Mouse (Mus musculus) kidney, postnatal 0 days (tissue): ENCODE measurements around the gene Cmya5. TPM values are rescaled to one million over a fixed set of nuclear protein-coding genes. Genes with fewer than 3 reads are reported as not detected.

Source experiments
- ATAC-seq: fragments of 200-750 bp; cut with Nextera tagmentation; replicated peaks from 2 replicates; pipeline ENCODE4 v1.8.0; 2017; ENCODE audit warnings: low read depth, moderate number of reproducible peaks, moderate TSS enrichment, moderate library complexity; ENCODE audit not compliant: low FRiP score
- DNase-seq: peaks from one replicate; pipeline ENCODE4 v3.0.0-alpha.2; 2016; ENCODE audit warnings: low spot score
- H3K27ac ChIP-seq: fragments of 300-500 bp; sonication (generic); 2 replicates; pipeline ENCODE4 v1.5.1; 2014; ENCODE audit warnings: mild to moderate bottlenecking
- H3K27me3 ChIP-seq: fragments of 300-500 bp; sonication (generic); 2 replicates; pipeline ENCODE4 v1.6.1; 2014; ENCODE audit warnings: low read length, mixed read lengths; ENCODE audit not compliant: insufficient read depth
- H3K36me3 ChIP-seq: fragments of 300-500 bp; sonication (generic); 2 replicates; pipeline ENCODE4 v1.6.1; 2014; ENCODE audit warnings: low read length, mixed read lengths; ENCODE audit not compliant: insufficient read depth
- H3K4me1 ChIP-seq: fragments of 300-500 bp; sonication (generic); replicated peaks from 2 replicates; pipeline ENCODE4 v1.6.1; 2014; ENCODE audit warnings: antibody characterized with exemption, low read length, mixed read lengths; ENCODE audit not compliant: insufficient read depth
- H3K4me2 ChIP-seq: fragments of 300-500 bp; sonication (generic); 2 replicates; pipeline ENCODE4 v1.6.1; 2014; ENCODE audit warnings: mild to moderate bottlenecking, low read length, moderate library complexity, mixed read lengths
- H3K4me3 ChIP-seq: fragments of 300-500 bp; sonication (generic); replicated peaks from 2 replicates; pipeline ENCODE4 v1.5.1; 2014; ENCODE audit warnings: low read depth, low read length
- H3K9ac ChIP-seq: fragments of 300-500 bp; sonication (generic); 2 replicates; pipeline ENCODE4 v1.6.1; 2014; ENCODE audit warnings: low read depth, low read length
- H3K9me3 ChIP-seq: fragments of 300-500 bp; sonication (generic); replicated peaks from 2 replicates; pipeline ENCODE4 v1.6.1; 2016; ENCODE audit warnings: low read length, inconsistent platforms, mixed read lengths
- CTCF ChIP-seq: IDR thresholded peaks from 2 replicates; pipeline ENCODE4 v1.5.1; 2016; ENCODE audit warnings: antibody characterized with exemption, low read depth, mild to moderate bottlenecking, moderate library complexity
- WGBS: fragments of 180-500 bp; shearing (Covaris S2); extraction: QIAGEN DNeasy Blood & Tissue Kit; methylation state at CpG from one replicate; pipeline ENCODE4 v1.1.7; 2014; 5-methylcytosine and 5-hydroxymethylcytosine counted together
- polyA plus RNA-seq: library from polyadenylated mRNA; unstranded; fragments of >200 nt; fragmentation: Nextera tagmentation; extraction: Ambion mirVana; gene quantifications from 2 replicates; pipeline ENCODE4 v1.2.1, GENCODE M21; 2015

The Cmya5 gene
- polyA plus RNA-seq, 1 experiment from 2014 or later, result 0.07 TPM

GRCm38 (mm10) chr13:93072871-93073411 lies 71.6 kb downstream of the Cmya5 start:
- H3K9me3 ChIP-seq, result no peaks in the 10 kb centered on the region
- H3K9ac ChIP-seq, result no peak overlapping the region
- no peaks in the 10 kb centered on the region for H3K36me3 ChIP-seq
- WGBS, result 21% methylated on average over 15 of the region's 15 CpGs
- H3K27me3 ChIP-seq, result no peaks in the 10 kb centered on the region
- TF ChIP-seq CTCF, result no peak
- H3K27ac ChIP-seq, result no peak overlapping the region
- ATAC-seq, result no peak
- H3K4me2 ChIP-seq, result no peak overlapping the region
- H3K4me3 ChIP-seq, result no peak overlapping the region
- H3K4me1 ChIP-seq, result no peaks in the 10 kb centered on the region
- peak; percentile 30 for DNase-seq

- Histone ChIP-seq H3K27ac (no peak overlapping the region), H3K4me2 (no peak overlapping the region), H3K9me3 (no peaks in the 10 kb centered on the region), H3K4me1 (no peaks in the 10 kb centered on the region), H3K9ac (no peak overlapping the region), H3K27me3 (no peaks in the 10 kb centered on the region), H3K4me3 (no peak overlapping the region), H3K36me3 (no peaks in the 10 kb centered on the region)
- no peak for DNase-seq
- TF ChIP-seq CTCF, result no peak
- WGBS, result 53% methylated on average over 8 of the region's 8 CpGs
- no peak for ATAC-seq
Measured at GRCm38 (mm10) chr13:93070406-93070805, 74.1 kb downstream of the Cmya5 start.

GRCm38 (mm10) chr13:93069481-93069880 lies 75.0 kb downstream of the Cmya5 start:
- Histone ChIP-seq H3K4me3 (no peak overlapping the region), H3K4me1 (no peaks in the 10 kb centered on the region), H3K27ac (no peak overlapping the region), H3K36me3 (no peaks in the 10 kb centered on the region), H3K4me2 (no peak overlapping the region), H3K9me3 (no peaks in the 10 kb centered on the region), H3K27me3 (no peaks in the 10 kb centered on the region), H3K9ac (no peak overlapping the region)
- ATAC-seq, result no peak
- WGBS, result 70% methylated on average over 4 of the region's 4 CpGs
- DNase-seq, result peak; percentile 10
- peak; percentile 44; the same call in 1 of the 2 replicates for TF ChIP-seq CTCF

GRCm38 (mm10) chr13:93068353-93068752 lies 76.2 kb downstream of the Cmya5 start:
- TF ChIP-seq CTCF, result no peak
- DNase-seq, result no peak
- WGBS, result 89% methylated on average over 6 of the region's 6 CpGs
- Histone ChIP-seq H3K4me2 (no peak overlapping the region), H3K4me1 (no peaks in the 10 kb centered on the region), H3K27me3 (no peaks in the 10 kb centered on the region), H3K4me3 (no peak overlapping the region), H3K9ac (no peak overlapping the region), H3K9me3 (no peaks in the 10 kb centered on the region), H3K36me3 (no peaks in the 10 kb centered on the region), H3K27ac (no peak overlapping the region)
- ATAC-seq, result no peak

GRCm38 (mm10) chr13:93062860-93063636 lies 81.5 kb downstream of the Cmya5 start:
- H3K4me3 ChIP-seq, result no peak overlapping the region
- no peak for ATAC-seq
- H3K27me3 ChIP-seq, result no peaks in the 10 kb centered on the region
- H3K27ac ChIP-seq, result no peak overlapping the region
- no peak for TF ChIP-seq CTCF
- H3K9me3 ChIP-seq, result no peaks in the 10 kb centered on the region
- no peaks in the 10 kb centered on the region for H3K36me3 ChIP-seq
- no peak for DNase-seq
- H3K4me2 ChIP-seq, result no peak overlapping the region
- H3K4me1 ChIP-seq, result no peaks in the 10 kb centered on the region
- H3K9ac ChIP-seq, result no peak overlapping the region
- 56% methylated on average over 13 of the region's 13 CpGs for whole genome bisulfite sequencing

- no peak for DNase-seq
- TF ChIP-seq CTCF, result no peak
- Histone ChIP-seq H3K4me2 (no peak overlapping the region), H3K27ac (no peak overlapping the region), H3K9me3 (no peaks in the 10 kb centered on the region), H3K4me3 (no peak overlapping the region), H3K36me3 (no peaks in the 10 kb centered on the region), H3K4me1 (no peaks in the 10 kb centered on the region), H3K9ac (no peak overlapping the region), H3K27me3 (no peaks in the 10 kb centered on the region)
- ATAC-seq, result no peak
- whole genome bisulfite sequencing, result 76% methylated on average over 4 of the region's 4 CpGs
Measured at GRCm38 (mm10) chr13:93061311-93061710, 83.2 kb downstream of the Cmya5 start.
